Mouse (Mus musculus): Measurements from ENCODE around the gene Opn1sw.

The Opn1sw gene

DNA sequence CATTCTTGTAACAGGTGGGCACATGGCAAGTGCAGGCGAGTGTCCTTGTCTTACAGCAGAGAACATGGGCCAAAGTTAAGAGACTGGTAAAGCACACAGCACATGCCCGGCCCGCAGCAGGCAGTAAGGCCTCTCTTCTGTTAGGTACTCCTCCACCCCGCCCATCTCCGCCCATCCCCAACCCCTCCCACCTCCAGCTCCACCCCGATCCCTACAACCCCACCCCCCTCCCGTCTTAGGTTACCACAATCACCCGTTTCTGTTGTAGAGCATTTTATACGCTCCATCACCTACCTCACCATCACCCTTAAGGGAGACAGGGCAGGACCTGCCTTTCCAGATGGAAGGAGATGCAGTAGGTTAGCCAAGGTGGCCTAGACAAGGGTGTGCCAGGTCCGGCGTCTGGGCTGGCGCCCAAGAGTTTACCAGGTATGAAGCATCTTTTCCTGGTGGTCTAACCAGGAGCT lies at the start of gene Opn1sw:
TSS of gene Opn1sw (minus strand) at position 417 of the 467 bp plus-strand sequence.
- DNase-seq (ENCODE audit: low read depth in 2 of 2, low spot score in 2 of 2), result no peak

DNA sequence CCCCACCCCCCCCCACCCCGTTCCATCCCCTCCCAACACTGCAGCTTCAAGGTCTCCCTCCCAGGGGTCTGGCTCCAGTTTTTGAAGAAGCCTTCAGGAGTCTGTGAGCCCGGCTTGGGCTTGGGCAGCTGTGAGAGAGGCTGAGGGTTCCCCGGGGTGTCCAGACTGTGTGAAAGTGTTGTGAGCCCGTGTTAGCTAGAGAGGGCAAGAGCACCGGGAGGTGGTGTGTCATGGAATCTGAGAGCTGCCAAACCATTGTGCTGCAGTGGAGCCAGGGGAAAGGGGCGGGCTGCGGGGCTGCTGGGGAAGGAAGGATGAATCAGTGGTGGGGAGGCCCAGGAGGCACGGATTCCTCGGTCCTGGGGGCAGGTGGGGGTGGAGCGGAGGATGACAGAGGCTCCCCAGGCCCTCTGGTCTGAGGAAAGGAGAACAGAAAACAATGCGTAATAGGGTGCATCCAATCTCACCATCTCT lies 48.2 kb upstream of the Opn1sw start:
- no peak for DNase-seq (ENCODE audit: low read depth in 2 of 2, low spot score in 2 of 2)

DNA sequence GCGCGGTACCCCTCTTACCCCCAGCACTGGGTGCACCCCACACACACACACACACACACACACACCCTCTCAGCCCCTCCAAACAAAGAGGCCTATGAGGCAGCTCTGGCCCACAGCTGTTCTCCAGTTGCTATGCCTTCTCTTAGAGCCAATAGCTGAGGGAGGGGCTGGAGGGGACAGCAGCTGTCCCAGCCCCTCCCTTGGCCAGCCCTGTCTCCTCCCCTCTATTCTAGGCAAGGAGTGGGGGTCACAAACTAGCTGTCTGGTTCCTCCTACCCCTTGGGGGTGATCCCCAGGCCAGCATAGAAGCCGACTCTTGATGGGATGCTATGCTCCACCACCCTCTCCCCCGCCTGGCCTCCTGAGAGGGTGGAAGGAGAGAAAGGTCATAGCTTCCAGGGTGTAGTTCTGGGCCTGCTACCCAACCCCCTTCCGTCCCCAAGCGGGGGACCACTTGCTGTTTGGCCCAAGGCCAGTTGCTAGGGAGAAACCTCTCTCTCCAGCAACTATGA lies 47.7 kb upstream of the Opn1sw start:
- DNase-seq (ENCODE audit: low read depth in 2 of 2, low spot score in 2 of 2), result no peak

DNA sequence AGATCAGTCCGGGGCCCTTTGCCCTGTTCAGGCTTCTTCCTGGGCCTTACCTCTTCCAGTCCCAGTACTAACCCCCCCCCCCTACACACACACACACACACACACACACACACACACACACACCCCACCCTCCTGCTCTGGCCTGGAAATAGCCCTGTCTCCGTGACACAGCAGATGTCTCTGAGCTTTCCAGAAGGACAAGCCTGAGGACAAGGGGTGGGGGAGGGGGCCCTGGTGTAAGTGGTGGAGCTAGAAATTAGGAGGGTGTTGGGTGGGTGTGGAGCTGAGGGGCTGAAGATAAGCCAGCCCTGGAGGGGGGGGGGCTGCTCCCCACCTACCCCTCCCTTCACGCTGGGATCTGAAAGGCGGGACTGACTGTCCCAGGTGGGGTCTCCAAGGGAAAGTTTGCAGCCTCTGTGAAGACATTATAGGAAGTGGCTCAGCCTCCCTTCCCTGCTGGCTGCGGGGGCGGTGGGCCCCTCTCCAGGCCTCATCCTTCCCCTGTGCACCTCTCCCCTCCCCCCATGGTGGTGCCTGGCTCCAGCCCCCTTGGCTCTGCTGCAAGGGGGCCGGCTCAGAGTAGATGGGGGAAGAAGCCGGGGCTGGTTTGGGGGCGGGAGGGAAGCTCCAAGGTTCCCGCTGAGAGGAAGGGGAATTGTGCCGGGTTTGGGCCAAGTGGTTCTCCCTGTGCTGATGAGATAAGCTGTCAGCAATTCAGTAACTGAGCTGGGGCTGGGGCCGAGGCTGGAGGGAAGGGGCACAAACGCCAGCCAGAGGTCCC lies 46.8 kb upstream of the Opn1sw start:
- DNase-seq (ENCODE audit: low read depth in 2 of 2, low spot score in 2 of 2), result no peak

DNA sequence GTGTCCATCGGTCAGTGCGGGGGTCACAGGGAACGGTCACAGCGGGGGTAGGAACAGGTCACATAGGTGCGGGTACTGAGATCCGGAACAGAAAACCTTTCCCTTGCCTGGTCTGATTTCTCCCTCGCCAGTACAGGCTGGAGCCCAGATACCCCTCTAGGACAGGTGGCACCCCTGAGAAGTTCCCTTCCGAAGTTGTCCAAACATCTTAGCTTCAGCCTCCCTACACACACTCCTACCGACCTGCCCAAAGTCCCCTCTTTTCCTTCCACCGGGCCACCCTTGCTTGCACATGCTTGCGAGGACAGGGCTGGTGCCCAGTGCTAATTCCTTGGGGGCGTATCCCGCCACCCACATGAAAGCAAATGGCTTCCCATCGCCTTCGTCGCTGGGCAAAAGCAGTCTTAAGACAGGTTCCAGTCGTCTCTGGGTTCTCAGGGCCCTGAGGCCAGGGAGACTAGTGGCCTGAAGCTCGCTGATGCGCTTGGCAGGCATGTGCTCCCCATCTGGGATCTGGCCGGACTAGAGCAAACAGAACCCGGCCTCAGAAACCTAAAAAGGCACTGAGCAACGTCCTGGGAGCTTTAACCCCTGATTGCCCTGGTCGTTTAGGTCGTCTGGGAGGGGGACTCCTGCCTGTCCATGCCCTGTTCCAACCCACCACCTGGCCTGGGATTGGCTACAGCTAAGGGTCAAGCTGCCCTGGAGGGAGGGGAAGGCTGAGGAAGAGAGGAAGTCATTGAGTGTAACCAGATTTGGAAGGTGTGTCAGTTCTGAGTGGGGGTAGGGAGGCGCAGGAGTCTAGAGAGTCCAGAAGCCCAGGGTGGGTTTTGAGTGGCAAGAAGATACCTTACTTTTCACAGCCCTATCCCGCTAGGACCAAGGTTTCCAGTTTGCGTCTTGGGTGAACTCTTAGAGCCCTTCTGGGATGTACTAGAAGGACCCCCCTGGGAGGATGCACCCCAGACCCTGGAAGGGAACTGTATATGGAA lies 45.8 kb upstream of the Opn1sw start:
- no peak for DNase-seq (ENCODE audit: low read depth in 2 of 2, low spot score in 2 of 2)

DNA sequence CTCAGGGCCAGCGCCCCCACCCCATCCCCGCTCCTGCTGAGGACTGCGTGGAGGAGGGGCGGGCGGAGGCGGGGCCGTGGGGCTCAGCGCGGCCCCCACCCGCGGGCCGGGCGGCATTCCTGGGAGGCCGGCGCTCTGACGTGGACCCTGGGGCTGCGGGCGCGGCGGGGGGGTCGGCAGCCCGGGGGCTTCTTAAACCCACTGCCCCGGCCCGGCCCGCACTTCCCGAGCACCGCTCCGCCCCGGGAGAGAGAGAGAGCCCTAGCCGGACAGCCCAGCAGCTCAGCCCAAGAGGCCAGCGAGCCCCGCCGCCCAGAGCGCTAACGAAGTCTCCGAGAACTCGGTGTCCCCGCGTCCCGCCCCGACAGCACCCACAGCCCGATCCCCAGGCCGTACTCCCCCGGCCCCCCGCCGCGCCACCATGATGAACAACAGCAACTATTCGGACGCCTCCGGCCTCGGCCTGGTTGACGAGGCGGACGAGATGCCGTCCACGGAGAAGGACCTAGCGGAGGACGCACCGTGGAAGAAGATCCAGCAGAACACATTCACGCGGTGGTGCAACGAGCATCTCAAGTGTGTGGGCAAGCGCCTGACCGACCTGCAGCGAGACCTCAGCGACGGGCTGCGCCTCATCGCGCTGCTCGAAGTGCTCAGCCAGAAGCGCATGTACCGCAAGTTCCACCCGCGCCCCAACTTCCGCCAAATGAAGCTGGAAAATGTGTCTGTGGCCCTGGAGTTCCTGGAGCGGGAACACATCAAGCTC lies 45.0 kb upstream of the Opn1sw start, which contains the start of gene Flnc:
TSS of gene Flnc (plus strand) at position 219 of the 766 bp plus-strand sequence.
- peak in 1 of 2 experiments; percentile 8 for DNase-seq (ENCODE audit: low read depth in 2 of 2, low spot score in 2 of 2)

DNA sequence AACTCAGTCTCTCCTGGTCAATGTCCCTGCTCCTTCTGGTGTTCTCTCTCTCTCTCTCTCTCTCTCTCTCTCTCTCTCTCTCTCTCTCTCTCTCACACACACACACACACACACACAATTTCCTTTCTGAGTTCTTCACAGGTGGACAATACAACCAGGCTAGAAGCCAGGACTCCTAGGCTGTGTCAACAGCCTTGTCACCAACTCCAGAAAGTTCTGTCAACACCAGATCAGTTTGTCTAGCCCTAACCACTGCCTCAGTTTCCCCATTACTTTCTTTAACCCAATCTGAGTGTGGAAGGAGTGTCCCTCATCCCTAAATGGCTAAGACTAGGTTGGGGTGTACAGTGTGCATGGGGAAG lies 44.4 kb upstream of the Opn1sw start:
- DNase-seq (ENCODE audit: low read depth in 2 of 2, low spot score in 2 of 2), result no peak

DNA sequence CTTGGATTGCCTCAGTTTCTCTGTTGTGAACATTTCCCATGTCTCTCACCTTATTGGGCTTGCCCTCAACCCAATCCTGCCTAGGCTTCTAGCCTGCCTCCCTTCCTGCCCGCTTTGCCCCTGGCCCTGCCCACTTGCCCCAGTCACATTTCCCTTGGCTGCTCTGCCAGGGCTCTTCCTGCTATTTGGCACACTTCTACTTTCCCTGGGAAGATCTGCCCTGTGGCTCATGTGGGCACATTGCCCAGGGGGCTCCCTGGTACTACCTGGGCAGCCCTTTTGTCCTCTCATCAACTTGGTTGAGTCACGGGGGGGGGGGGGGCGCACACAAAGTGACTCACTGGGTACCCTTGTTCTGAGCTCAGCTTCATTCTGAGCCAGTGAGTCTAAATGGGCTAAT lies 43.9 kb upstream of the Opn1sw start:
- DNase-seq (ENCODE audit: low read depth in 2 of 2, low spot score in 2 of 2), result no peak

DNA sequence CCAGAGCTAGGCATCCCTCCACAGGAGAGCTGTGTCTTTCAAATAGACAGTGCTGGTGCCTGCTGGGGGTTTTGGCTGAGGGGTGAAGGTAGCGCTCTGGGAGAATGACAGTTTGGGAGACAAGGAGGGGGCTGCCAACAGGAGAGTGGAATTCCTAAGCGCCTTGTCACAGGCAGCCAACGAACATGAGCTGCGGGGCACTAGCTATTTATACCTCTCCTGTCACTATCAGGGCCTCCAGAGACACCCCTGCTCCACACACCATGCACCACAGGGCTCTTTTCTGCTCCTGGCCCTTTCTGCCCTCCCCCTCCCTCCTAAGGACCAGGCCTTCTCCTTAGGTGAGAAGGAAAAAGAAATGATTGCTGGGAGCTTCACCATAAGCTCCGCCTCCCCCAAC lies 43.2 kb upstream of the Opn1sw start:
- no peak for DNase-seq (ENCODE audit: low read depth in 2 of 2, low spot score in 2 of 2)

DNA sequence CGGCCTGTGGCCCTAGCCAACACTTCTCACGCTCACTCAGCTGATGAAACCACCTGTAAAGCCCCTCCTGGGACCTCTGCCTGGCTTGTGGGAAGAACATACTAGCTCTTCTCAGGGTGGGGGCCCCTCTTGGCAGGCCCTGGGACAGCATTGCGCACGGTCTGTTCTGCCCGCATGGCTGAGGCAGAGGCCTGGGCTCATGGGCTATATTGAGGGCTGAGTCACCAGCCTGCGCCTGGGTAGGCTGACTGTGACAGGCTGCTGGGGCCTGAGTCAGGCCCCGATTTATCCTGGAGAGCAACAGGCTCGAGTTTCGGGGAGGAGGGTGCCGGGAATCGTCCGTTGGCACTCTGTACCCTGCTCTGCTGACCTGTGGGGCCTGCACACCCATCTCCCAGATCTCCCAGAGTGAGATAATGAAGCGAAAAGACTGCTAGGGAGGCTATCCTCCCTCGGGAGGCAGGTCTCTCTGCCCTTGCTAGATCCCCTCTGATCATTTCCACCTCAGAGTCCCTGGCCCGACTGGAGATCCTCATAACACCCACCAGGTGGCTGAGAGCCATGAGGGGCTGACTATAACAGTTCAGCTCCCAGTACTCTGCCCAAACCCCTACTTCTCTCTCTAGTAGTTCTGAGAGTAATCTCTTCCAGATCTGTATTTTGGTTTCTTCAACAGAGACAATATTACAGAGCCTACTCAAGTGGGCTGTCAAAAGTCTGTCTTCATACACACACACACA lies 42.6 kb upstream of the Opn1sw start:
- no peak for DNase-seq (ENCODE audit: low read depth in 2 of 2, low spot score in 2 of 2)

DNA sequence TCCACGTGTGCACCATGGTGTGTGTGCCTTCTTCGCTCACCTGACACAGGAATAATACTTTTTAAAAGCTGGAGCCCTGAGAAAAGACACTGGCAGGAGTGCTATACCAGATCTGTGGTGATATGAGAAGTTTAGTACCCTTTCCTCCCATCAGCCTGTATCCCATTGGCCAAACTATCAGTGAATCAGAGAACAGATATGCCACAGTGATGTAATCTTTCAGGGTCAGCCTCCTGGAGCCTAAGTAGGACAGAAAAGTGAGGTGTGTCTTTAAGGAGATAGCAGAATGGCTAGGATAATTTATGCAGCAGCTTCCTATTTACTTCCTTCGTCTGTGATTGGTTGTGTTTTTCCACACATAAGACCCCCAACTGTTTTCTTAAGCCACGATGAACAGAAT lies 39.9 kb upstream of the Opn1sw start:
- DNase-seq (ENCODE audit: low read depth in 2 of 2, low spot score in 2 of 2), result no peak

DNA sequence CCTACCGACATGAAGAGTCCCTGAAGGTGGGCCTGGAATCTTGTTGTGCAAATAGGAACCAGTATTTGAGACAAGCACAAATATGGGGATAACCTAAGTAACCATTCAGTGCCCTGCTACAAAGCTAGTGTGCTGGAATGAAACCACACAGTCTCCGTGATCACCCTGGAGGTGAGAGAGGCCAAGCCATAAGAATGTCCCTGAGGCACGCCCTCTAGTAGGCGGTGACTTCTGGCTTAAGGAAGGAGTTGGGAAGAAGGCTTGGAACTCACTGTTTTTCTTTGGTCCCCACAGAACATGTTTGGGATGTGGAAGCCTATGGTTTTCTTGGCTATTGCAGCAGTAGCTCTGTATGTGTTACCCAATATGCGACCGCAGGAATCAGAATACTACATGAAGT lies 38.1 kb upstream of the Opn1sw start:
- DNase-seq (ENCODE audit: low read depth in 2 of 2, low spot score in 2 of 2), result no peak

DNA sequence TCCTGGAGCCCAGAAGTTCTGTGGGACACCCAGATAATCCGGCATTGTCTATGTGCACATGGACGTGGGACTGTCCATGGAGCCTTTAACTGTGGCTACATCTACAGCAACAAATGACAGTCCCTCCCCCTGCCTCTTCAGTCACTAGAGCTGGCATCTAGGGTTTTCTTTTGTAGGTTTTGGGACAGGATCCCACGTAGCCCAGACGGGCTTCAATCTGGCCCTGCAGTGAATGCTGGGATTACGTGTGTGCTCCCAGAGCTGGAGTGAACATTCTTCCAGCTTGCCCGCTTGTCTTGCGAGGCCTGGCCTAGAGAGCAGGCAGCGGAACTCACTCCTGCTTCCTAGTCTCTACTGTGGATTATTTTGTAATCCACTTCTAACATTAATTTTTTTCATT lies 36.9 kb upstream of the Opn1sw start:
- no peak for DNase-seq (ENCODE audit: low read depth in 2 of 2, low spot score in 2 of 2)

DNA sequence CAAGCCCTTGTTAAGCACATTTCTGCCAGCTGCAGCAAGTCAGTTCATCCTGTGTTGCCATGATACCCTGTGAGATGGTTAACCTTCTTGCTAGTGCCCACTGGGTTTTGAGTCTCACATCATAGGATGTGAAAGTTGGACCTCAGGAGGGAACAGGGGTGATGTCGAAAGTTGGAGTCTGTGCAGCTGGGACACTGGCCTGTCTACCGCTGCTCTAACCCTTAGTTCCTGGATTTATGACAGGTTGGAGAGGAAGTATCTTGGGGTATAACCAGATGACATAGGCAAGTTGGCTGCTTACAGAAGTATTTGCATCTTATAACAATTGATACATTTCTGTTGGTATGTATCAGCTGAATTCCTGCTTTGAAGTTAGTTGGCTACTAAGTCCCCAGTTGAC lies 32.3 kb upstream of the Opn1sw start:
- no peak for DNase-seq (ENCODE audit: low read depth in 2 of 2, low spot score in 2 of 2)

DNA sequence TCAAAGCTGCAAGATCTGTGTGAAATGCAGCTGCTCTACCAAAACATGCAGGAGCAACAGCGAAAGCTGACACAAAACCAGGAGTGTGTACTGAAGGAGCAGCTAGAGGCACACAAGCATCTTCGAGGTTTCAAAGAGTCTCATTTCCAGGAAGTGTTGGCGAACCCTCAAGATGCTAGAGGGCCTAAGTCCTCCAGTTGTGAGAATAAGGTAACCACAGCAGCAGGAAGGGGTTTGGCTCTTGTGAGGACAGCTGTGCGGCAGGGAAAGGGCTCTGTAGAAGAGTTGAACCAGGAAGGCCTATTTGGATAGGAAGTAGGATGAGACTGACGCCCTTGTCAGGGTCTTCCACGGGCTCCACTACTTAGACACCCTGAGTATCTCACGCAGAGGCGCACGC lies 27.2 kb upstream of the Opn1sw start:
- peak; percentile 24 to 41 for DNase-seq (ENCODE audit: low read depth in 2 of 2, low spot score in 2 of 2)

DNA sequence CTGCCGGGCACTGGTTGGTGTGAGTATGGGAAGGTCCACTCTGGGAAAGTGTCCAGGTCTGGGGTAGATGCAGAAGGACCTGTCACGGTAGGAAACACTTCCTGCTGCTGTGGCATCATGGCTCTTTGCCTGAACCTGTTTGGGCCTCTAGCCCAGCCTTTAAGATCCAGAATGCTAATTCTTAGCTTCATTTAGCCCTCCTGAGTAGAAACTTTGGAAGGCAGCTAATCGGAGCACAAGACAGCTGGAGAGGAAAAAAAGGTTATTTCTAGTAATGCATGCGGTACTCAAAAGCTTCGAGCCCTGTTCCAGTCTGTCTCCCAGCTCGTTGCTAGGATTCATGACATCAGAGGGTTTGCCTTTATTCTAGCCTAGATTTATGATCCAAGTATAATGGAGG lies 18.1 kb upstream of the Opn1sw start:
- DNase-seq (ENCODE audit: low read depth in 2 of 2, low spot score in 2 of 2), result no peak

DNA sequence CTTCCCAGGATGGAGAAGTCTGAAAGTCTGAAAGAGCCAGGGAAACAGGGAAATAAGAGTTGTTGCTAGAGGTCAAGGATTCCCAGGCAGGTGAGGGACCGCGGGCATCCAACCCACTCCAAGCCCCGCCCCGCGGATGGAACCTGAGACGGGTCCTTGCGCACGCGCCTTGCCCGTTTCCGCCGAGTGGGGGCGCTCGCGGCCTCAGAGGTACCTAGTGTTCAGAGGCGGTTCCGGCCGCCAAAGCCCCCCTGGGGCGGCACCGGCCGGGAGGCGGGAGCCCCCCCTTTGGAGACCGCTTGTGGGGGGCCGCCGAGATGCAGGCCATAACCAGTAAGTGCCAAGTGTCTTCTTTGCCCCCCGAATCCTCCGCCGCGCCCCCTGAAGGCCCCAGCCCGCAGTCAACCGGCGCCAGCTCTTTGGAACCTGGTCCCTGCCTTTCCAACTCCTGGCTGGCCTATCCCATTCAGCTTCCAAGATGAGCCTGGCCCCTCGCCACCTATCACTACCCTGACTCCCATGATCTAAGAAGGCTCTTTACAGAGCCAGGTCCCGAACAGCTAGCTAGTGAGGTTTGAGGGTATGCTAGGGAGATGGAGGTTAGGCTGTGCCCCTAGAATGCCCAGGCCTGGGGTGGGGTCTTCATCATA lies 14.6 kb upstream of the Opn1sw start:
- no peak for DNase-seq (ENCODE audit: low read depth in 2 of 2, low spot score in 2 of 2)

DNA sequence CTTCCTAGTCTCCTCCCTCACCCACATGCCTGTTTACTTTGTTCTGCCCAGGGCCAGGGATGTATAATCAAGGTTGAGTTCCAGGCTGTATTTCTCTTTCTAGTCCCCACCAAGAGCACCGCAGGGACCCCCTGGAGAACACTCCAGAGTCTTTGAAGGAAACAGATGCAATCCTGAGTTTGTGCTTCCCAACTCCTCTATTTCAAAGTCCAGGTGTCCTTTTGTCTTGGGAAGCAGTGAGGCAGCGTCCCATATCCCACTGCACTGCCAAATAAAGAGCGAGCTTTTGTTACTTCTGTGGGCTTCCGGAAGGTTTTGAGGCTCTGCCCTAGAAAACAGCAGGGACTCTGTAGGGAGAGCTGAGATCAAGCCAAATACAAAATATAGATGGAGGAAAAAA lies 11.6 kb upstream of the Opn1sw start:
- DNase-seq (ENCODE audit: low read depth in 2 of 2, low spot score in 2 of 2), result no peak

DNA sequence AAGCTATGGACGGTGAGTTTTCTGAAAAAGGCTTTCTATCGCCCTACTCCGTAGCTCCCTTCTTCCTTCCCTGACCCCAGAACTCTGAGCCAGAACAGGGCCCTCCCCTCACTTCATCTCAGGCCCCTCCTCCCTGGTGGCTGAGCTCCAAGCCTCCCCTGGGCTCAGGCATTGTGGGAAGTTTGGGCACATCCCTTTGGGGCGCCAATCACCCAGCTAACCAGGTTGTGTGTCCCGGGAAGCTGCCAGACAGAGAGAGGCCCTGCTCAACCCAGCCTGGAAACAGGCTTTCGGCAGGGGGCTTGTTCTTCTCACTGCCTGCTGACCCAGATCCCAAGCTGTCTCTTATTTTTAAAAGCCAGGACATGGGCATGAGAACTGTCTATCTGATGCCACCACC lies 9.3 kb upstream of the Opn1sw start:
- DNase-seq (ENCODE audit: low read depth in 2 of 2, low spot score in 2 of 2), result no peak
